Mouse (Mus musculus): ENCODE results near the gene Pbdc1. TPM values are rescaled to one million over a fixed set of nuclear protein-coding genes. Genes with fewer than 3 reads are reported as not detected.
"Not testable (repeated sequence)": the region's sequence is repeated elsewhere in the genome, so short reads cannot be mapped to it uniquely, and the experiment has no call there.

Pbdc1 gene
- polyA plus RNA-seq (2014; fragmentation: Nextera tagmentation; extraction: Ambion mirVana) = 61.0 and 67.8 TPM in 2 replicates

GRCm38 (mm10) chrX:105079615-105080092, at the start of gene Pbdc1:
TSS of gene Pbdc1 (plus strand) at chrX:105079756.
- Histone ChIP-seq H3K27me3 (ENCODE audit: control insufficient read depth, insufficient read depth, low read length) (no peaks in the 10 kb centered on the region), H3K27ac (ENCODE audit: low read depth, low read length) (no peak within 1 kb of the TSS), H3K36me3 (ENCODE audit: control insufficient read depth, insufficient read depth, low read length) (no peaks in the 10 kb centered on the region), H3K9me3 (ENCODE audit: control insufficient read depth, low read length) (no peaks in the 10 kb centered on the region), H3K4me1 (replicated peaks; ENCODE audit: control insufficient read depth, insufficient read depth, low read length) (no peaks in the 10 kb centered on the region), H3K4me3 (ENCODE audit: low read depth, low read length) (peak within 1 kb of the TSS; percentile 52), H3K4me2 (replicated peaks; ENCODE audit: low read depth, low read length) (peak within 1 kb of the TSS; percentile 61), H3K9ac (ENCODE audit: low read depth, low read length) (peak within 1 kb of the TSS; percentile 48)
- DNase-seq (ENCODE audit: low spot score) = peak; percentile 90
- whole genome bisulfite sequencing = 2% methylated on average over 34 of the region's 35 CpGs
- peak; percentile 99 for ATAC-seq (ENCODE audit: low FRiP score)

GRCm38 (mm10) chrX:105037666-105038065, 41.9 kb upstream of the Pbdc1 start:
- peak; percentile 13 for DNase-seq (ENCODE audit: low spot score)

GRCm38 (mm10) chrX:105064294-105064693, 15.3 kb upstream of the Pbdc1 start:
- no peak for ATAC-seq (ENCODE audit: low FRiP score)
- DNase-seq (ENCODE audit: low spot score) = no peak
- 96% methylated on average over 10 of the region's 10 CpGs for WGBS
- Histone ChIP-seq H3K9me3 (ENCODE audit: control insufficient read depth, low read length) (no peaks in the 10 kb centered on the region), H3K27me3 (ENCODE audit: control insufficient read depth, insufficient read depth, low read length) (no peaks in the 10 kb centered on the region), H3K4me2 (replicated peaks; ENCODE audit: low read depth, low read length) (no peak overlapping the region), H3K4me1 (replicated peaks; ENCODE audit: control insufficient read depth, insufficient read depth, low read length) (no peaks in the 10 kb centered on the region), H3K4me3 (ENCODE audit: low read depth, low read length) (no peak overlapping the region), H3K27ac (ENCODE audit: low read depth, low read length) (no peak overlapping the region), H3K9ac (ENCODE audit: low read depth, low read length) (no peak overlapping the region), H3K36me3 (ENCODE audit: control insufficient read depth, insufficient read depth, low read length) (no peaks in the 10 kb centered on the region)

More at GRCm38 (mm10) chrX:105037666-105038065, 41.9 kb upstream of the Pbdc1 start:
- Histone ChIP-seq H3K4me2 (replicated peaks; ENCODE audit: low read depth, low read length) (no peak overlapping the region), H3K27ac (ENCODE audit: low read depth, low read length) (no peak overlapping the region), H3K27me3 (ENCODE audit: control insufficient read depth, insufficient read depth, low read length) (peaks cover 3% of the 10 kb centered on the region; the same call in 1 of the 2 replicates), H3K9me3 (ENCODE audit: control insufficient read depth, low read length) (no peaks in the 10 kb centered on the region), H3K4me3 (ENCODE audit: low read depth, low read length) (no peak overlapping the region), H3K36me3 (ENCODE audit: control insufficient read depth, insufficient read depth, low read length) (no peaks in the 10 kb centered on the region), H3K4me1 (replicated peaks; ENCODE audit: control insufficient read depth, insufficient read depth, low read length) (no peaks in the 10 kb centered on the region), H3K9ac (ENCODE audit: low read depth, low read length) (no peak overlapping the region)
- ATAC-seq (ENCODE audit: low FRiP score) = no peak
- 83% methylated on average over 3 of the region's 3 CpGs for WGBS

GRCm38 (mm10) chrX:105064801-105065200, 14.8 kb upstream of the Pbdc1 start:
- no peak for DNase-seq (ENCODE audit: low spot score)
- no peaks in the 10 kb centered on the region for H3K27me3 ChIP-seq (ENCODE audit: control insufficient read depth, insufficient read depth, low read length)
- no peak for ATAC-seq (ENCODE audit: low FRiP score)
- no peaks in the 10 kb centered on the region for H3K9me3 ChIP-seq (ENCODE audit: control insufficient read depth, low read length)
- 93% methylated on average over 4 of the region's 4 CpGs for WGBS
- H3K9ac ChIP-seq (ENCODE audit: low read depth, low read length) = no peak overlapping the region
- no peak overlapping the region for H3K4me3 ChIP-seq (ENCODE audit: low read depth, low read length)
- no peaks in the 10 kb centered on the region for H3K36me3 ChIP-seq (ENCODE audit: control insufficient read depth, insufficient read depth, low read length)
- no peaks in the 10 kb centered on the region for H3K4me1 ChIP-seq (replicated peaks; ENCODE audit: control insufficient read depth, insufficient read depth, low read length)
- H3K27ac ChIP-seq (ENCODE audit: low read depth, low read length) = no peak overlapping the region
- no peak overlapping the region for H3K4me2 ChIP-seq (replicated peaks; ENCODE audit: low read depth, low read length)

- H3K4me3 ChIP-seq (ENCODE audit: low read depth, low read length) = peak overlapping the region; percentile 68
- no peaks in the 10 kb centered on the region for H3K4me1 ChIP-seq (replicated peaks; ENCODE audit: control insufficient read depth, insufficient read depth, low read length)
- peak overlapping the region; percentile 68 for H3K9ac ChIP-seq (ENCODE audit: low read depth, low read length)
- H3K36me3 ChIP-seq (ENCODE audit: control insufficient read depth, insufficient read depth, low read length) = no peaks in the 10 kb centered on the region
- H3K9me3 ChIP-seq (ENCODE audit: control insufficient read depth, low read length) = no peaks in the 10 kb centered on the region
- H3K4me2 ChIP-seq (replicated peaks; ENCODE audit: low read depth, low read length) = peak overlapping the region; percentile 52
- peak overlapping the region; percentile 65 for H3K27ac ChIP-seq (ENCODE audit: low read depth, low read length)
- DNase-seq (ENCODE audit: low spot score) (peak; percentile 83), ATAC-seq (ENCODE audit: low FRiP score) (peak; percentile 96)
- no peaks in the 10 kb centered on the region for H3K27me3 ChIP-seq (ENCODE audit: control insufficient read depth, insufficient read depth, low read length)
- under 1% methylated on average over 32 of the region's 32 CpGs for WGBS
These were observed 9.7 kb upstream of the Pbdc1 start for GRCm38 (mm10) chrX:105069671-105070503.

- Histone ChIP-seq H3K27me3 (ENCODE audit: control insufficient read depth, insufficient read depth, low read length) (no peaks in the 10 kb centered on the region), H3K36me3 (ENCODE audit: control insufficient read depth, insufficient read depth, low read length) (no peaks in the 10 kb centered on the region), H3K4me1 (replicated peaks; ENCODE audit: control insufficient read depth, insufficient read depth, low read length) (no peaks in the 10 kb centered on the region), H3K4me3 (ENCODE audit: low read depth, low read length) (peak overlapping the region; percentile 52), H3K4me2 (replicated peaks; ENCODE audit: low read depth, low read length) (peak overlapping the region; percentile 61), H3K27ac (ENCODE audit: low read depth, low read length) (no peak overlapping the region), H3K9ac (ENCODE audit: low read depth, low read length) (peak overlapping the region; percentile 48), H3K9me3 (ENCODE audit: control insufficient read depth, low read length) (no peaks in the 10 kb centered on the region)
- DNase-seq (ENCODE audit: low spot score) = no peak
- 4% methylated on average over 12 of the region's 12 CpGs for WGBS
- ATAC-seq (ENCODE audit: low FRiP score) = peak; percentile 63
These were observed 405 bp upstream of the Pbdc1 start for GRCm38 (mm10) chrX:105079151-105079550.

GRCm38 (mm10) chrX:105080096-105080495, 540 bp downstream of the Pbdc1 start:
- H3K4me3 ChIP-seq (ENCODE audit: low read depth, low read length) = peak overlapping the region; percentile 52
- peak overlapping the region; percentile 49 for H3K4me2 ChIP-seq (replicated peaks; ENCODE audit: low read depth, low read length)
- H3K36me3 ChIP-seq (ENCODE audit: control insufficient read depth, insufficient read depth, low read length) = no peaks in the 10 kb centered on the region
- 14% methylated on average over 8 of the region's 8 CpGs for whole genome bisulfite sequencing
- no peaks in the 10 kb centered on the region for H3K27me3 ChIP-seq (ENCODE audit: control insufficient read depth, insufficient read depth, low read length)
- H3K4me1 ChIP-seq (replicated peaks; ENCODE audit: control insufficient read depth, insufficient read depth, low read length) = no peaks in the 10 kb centered on the region
- ATAC-seq (ENCODE audit: low FRiP score) = no peak
- H3K27ac ChIP-seq (ENCODE audit: low read depth, low read length) = no peak overlapping the region
- H3K9ac ChIP-seq (ENCODE audit: low read depth, low read length) = peak overlapping the region; percentile 45; the same call in 1 of the 2 replicates
- H3K9me3 ChIP-seq (ENCODE audit: control insufficient read depth, low read length) = no peaks in the 10 kb centered on the region
- no peak for DNase-seq (ENCODE audit: low spot score)

GRCm38 (mm10) chrX:105083013-105083412, 3.5 kb downstream of the Pbdc1 start:
- H3K27ac ChIP-seq (ENCODE audit: low read depth, low read length); H3K4me1 ChIP-seq (replicated peaks; ENCODE audit: control insufficient read depth, insufficient read depth, low read length); H3K9me3 ChIP-seq (ENCODE audit: control insufficient read depth, low read length); H3K4me2 ChIP-seq (replicated peaks; ENCODE audit: low read depth, low read length); H3K36me3 ChIP-seq (ENCODE audit: control insufficient read depth, insufficient read depth, low read length); H3K27me3 ChIP-seq (ENCODE audit: control insufficient read depth, insufficient read depth, low read length); H3K4me3 ChIP-seq (ENCODE audit: low read depth, low read length); ATAC-seq (ENCODE audit: low FRiP score); DNase-seq (ENCODE audit: low spot score); H3K9ac ChIP-seq (ENCODE audit: low read depth, low read length): not testable (repeated sequence)
- 88% methylated on average over 7 of the region's 7 CpGs for WGBS

- Histone ChIP-seq H3K27ac (ENCODE audit: low read depth, low read length) (no peak overlapping the region), H3K9ac (ENCODE audit: low read depth, low read length) (no peak overlapping the region), H3K9me3 (ENCODE audit: control insufficient read depth, low read length) (no peaks in the 10 kb centered on the region), H3K4me3 (ENCODE audit: low read depth, low read length) (no peak overlapping the region), H3K4me1 (replicated peaks; ENCODE audit: control insufficient read depth, insufficient read depth, low read length) (no peaks in the 10 kb centered on the region), H3K27me3 (ENCODE audit: control insufficient read depth, insufficient read depth, low read length) (no peaks in the 10 kb centered on the region), H3K4me2 (replicated peaks; ENCODE audit: low read depth, low read length) (no peak overlapping the region), H3K36me3 (ENCODE audit: control insufficient read depth, insufficient read depth, low read length) (no peaks in the 10 kb centered on the region)
- ATAC-seq (ENCODE audit: low FRiP score) (no peak), DNase-seq (ENCODE audit: low spot score) (peak; percentile 39)
- WGBS = 44% methylated on average over 5 of the region's 5 CpGs
These were observed 24.6 kb downstream of the Pbdc1 start for GRCm38 (mm10) chrX:105104175-105104574.
